Mouse (Mus musculus) retina, postnatal 1 day (tissue): ENCODE data around the gene Zfp57.
"Not testable (repeated sequence)": the region's sequence is repeated elsewhere in the genome, so short reads cannot be mapped to it uniquely, and the experiment has no call there.

Experiments used
- DNase-seq: peaks from one replicate; pipeline ENCODE4 v3.0.0-alpha.2; 2012

Gene Zfp57

GRCm38 (mm10) chr17:37000863-37001262, at the start of gene Zfp57:
Gene Zfp57 (plus strand): TSS chr17:37001163.
- DNase-seq: no peak

GRCm38 (mm10) chr17:36952631-36953030, 48.3 kb upstream of the Zfp57 start:
- no peak for DNase-seq

- DNase-seq: no peak
These were observed 47.9 kb upstream of the Zfp57 start for GRCm38 (mm10) chr17:36953062-36953461.

- DNase-seq: peak; percentile 99
These were observed 42.8 kb upstream of the Zfp57 start, which contains the start of the genes Znrd1 and Znrd1as for GRCm38 (mm10) chr17:36957999-36958743. Gene Znrd1 (minus strand): TSS chr17:36958559. Gene Znrd1as (plus strand): TSS chr17:36958592.

GRCm38 (mm10) chr17:36958884-36959283, 42.1 kb upstream of the Zfp57 start:
- no peak for DNase-seq

- no peak for DNase-seq
These were observed 39.8 kb upstream of the Zfp57 start for GRCm38 (mm10) chr17:36961125-36961524.

GRCm38 (mm10) chr17:36966875-36967274, 34.1 kb upstream of the Zfp57 start:
- DNase-seq: no peak

- no peak for DNase-seq
These were observed 30.6 kb upstream of the Zfp57 start for GRCm38 (mm10) chr17:36970316-36970890.

GRCm38 (mm10) chr17:36971172-36971850, 29.7 kb upstream of the Zfp57 start:
- DNase-seq: no peak

GRCm38 (mm10) chr17:36972791-36973190, 28.2 kb upstream of the Zfp57 start:
- DNase-seq: no peak

GRCm38 (mm10) chr17:36973271-36973787, 27.6 kb upstream of the Zfp57 start:
- no peak for DNase-seq

GRCm38 (mm10) chr17:36981221-36981813, 19.6 kb upstream of the Zfp57 start, which contains the start of gene 2410137M14Rik:
Gene 2410137M14Rik (minus strand): TSS chr17:36981237.
- DNase-seq: no peak

- peak; percentile 39 for DNase-seq
These were observed 19.1 kb upstream of the Zfp57 start for GRCm38 (mm10) chr17:36981845-36982244.

- DNase-seq: no peak
These were observed 18.5 kb upstream of the Zfp57 start for GRCm38 (mm10) chr17:36982253-36983155.

- DNase-seq: no peak
These were observed 12.5 kb upstream of the Zfp57 start for GRCm38 (mm10) chr17:36988475-36988874.

- DNase-seq: no peak
These were observed 11.5 kb upstream of the Zfp57 start, which contains the start of gene H2-M5 for GRCm38 (mm10) chr17:36989437-36989836. Gene H2-M5 (minus strand): TSS chr17:36989537.

GRCm38 (mm10) chr17:36990630-36991029, 10.3 kb upstream of the Zfp57 start:
- DNase-seq: not testable (repeated sequence)

- DNase-seq: no peak
These were observed 8.4 kb upstream of the Zfp57 start for GRCm38 (mm10) chr17:36992336-36993104.

- no peak for DNase-seq
These were observed 7.1 kb upstream of the Zfp57 start for GRCm38 (mm10) chr17:36993770-36994325.

GRCm38 (mm10) chr17:36994528-36994927, 6.4 kb upstream of the Zfp57 start:
- no peak for DNase-seq

GRCm38 (mm10) chr17:36995448-36995847, 5.5 kb upstream of the Zfp57 start:
- no peak for DNase-seq
